Mouse (Mus musculus): Measurements from ENCODE around the gene Mrps23.

GRCm38 (mm10) chr11:88156403-88156802 lies 47.8 kb upstream of the Mrps23 start:
- TF ChIP-seq POLR2A (IDR thresholded peaks at IDR 0.05; ENCODE audit: insufficient read depth, low read depth, low read length) (peak; percentile 54; the same call in 1 of the 2 replicates), CTCF (IDR thresholded peaks at IDR 0.05) (no peak)
